Mouse (Mus musculus): ENCODE results near the gene Armh1. TPM values are rescaled to one million over a fixed set of nuclear protein-coding genes. Genes with fewer than 3 reads are reported as not detected.

Armh1 gene
- polyA plus RNA-seq, 1 experiment from 2014 or later = 0.46 TPM

DNA sequence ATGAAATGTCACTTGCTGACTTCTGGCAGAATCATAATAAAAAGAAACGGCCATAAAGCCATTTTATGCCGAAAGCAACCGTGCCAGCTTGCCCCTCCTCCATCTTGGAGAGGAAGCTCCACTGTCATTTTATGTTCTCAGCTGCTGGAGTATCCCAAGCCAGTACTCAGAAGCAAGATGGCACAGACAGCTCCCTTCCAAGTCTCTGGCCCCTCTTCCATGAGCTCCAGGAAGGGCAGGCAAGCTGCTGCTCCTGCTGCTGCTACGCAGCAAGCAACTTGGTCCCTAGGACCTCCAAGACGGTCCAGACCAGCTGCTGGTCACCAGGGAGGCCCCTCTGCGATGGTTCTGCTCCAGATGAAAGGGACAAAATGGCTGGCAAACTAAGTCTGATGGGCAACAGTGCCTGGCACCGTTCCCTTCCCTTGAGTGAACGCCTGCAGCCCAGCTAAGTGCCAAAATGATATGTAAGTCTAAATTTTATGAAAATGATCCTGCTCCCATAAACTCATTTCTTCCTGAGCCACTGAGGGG is 28.5 kb upstream of the Armh1 start:
- no peak overlapping the region for H3K9ac ChIP-seq
- WGBS = 90% methylated on average over 8 of the region's 8 CpGs

GRCm38 (mm10) chr4:117279253-117279642 is 27.3 kb upstream of the Armh1 start:
- Histone ChIP-seq H3K4me2 (no peak overlapping the region), H3K36me3 (peaks cover 29% of the 10 kb centered on the region), H3K4me1 (peaks cover 25% of the 10 kb centered on the region), H3K27me3 (replicated peaks) (no peaks in the 10 kb centered on the region), H3K27ac (no peak overlapping the region), H3K9me3 (no peaks in the 10 kb centered on the region), H3K4me3 (replicated peaks) (no peak overlapping the region), H3K9ac (no peak overlapping the region)
- 67% methylated on average over 2 of the region's 2 CpGs for WGBS
- no peak for ATAC-seq (ENCODE audit: insufficient read depth, low FRiP score, low read depth)

More for the DNA sequence above, 28.5 kb upstream of the Armh1 start:
- no peak overlapping the region for H3K27ac ChIP-seq
- no peaks in the 10 kb centered on the region for H3K27me3 ChIP-seq (replicated peaks)
- ATAC-seq (ENCODE audit: insufficient read depth, low FRiP score, low read depth) = no peak
- H3K4me3 ChIP-seq (replicated peaks) = no peak overlapping the region
- H3K4me2 ChIP-seq = no peak overlapping the region
- peaks cover 32% of the 10 kb centered on the region for H3K4me1 ChIP-seq
- H3K9me3 ChIP-seq = no peaks in the 10 kb centered on the region
- peaks cover 25% of the 10 kb centered on the region for H3K36me3 ChIP-seq

DNA sequence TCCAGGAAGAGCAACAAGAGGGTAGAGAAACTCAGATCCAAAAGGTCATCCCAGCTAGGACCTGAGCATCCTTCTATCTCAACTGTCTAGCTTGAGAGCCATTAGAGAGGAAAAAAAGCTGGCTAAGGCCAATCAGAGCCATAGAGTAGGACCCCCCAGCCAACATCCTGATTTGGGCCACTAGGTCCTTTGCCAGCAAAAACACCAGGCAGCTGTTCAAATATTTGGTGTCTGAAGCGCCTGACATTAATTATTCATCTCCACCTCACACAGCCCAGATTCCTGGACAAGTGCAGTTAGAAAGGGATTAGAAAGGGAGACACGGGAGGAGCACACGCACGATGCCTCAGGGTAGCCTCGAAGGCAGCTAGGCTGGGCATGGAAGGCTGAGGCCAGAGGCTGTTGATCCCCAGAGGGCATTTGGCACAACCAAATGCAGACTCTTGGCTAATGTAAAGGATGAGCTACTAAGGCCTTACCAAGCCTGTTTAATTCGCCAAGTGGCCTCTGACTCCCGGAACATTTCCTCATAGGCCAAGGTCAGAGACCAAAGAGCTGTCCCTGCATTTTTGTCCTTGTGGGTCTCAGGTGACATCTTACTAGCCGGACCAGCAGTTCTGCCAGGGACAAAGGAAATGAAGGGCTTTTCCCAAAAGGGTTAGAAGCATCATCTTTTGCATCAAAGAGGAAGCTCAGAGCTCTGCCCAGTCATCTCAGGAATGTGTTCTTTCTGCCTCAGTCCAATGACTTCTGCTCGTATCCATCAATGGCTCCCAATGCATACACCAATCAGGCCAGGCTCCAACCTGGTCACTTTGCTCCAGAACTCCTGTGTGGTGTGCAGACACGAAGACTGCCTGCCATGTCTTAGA is 26.7 kb upstream of the Armh1 start:
- H3K27ac ChIP-seq = no peak overlapping the region
- 60% methylated on average over 10 of the region's 10 CpGs for WGBS
- H3K4me1 ChIP-seq = peaks cover 19% of the 10 kb centered on the region
- H3K4me2 ChIP-seq = no peak overlapping the region
- no peak overlapping the region for H3K9ac ChIP-seq
- H3K27me3 ChIP-seq (replicated peaks) = no peaks in the 10 kb centered on the region
- H3K36me3 ChIP-seq = peaks cover 28% of the 10 kb centered on the region
- no peaks in the 10 kb centered on the region for H3K9me3 ChIP-seq
- no peak for ATAC-seq (ENCODE audit: insufficient read depth, low FRiP score, low read depth)
- no peak overlapping the region for H3K4me3 ChIP-seq (replicated peaks)

GRCm38 (mm10) chr4:117277687-117278086 is 25.8 kb upstream of the Armh1 start:
- H3K27me3 ChIP-seq (replicated peaks) = no peaks in the 10 kb centered on the region
- no peak for ATAC-seq (ENCODE audit: insufficient read depth, low FRiP score, low read depth)
- WGBS = 72% methylated on average over 7 of the region's 7 CpGs
- H3K9me3 ChIP-seq = no peaks in the 10 kb centered on the region
- H3K9ac ChIP-seq = no peak overlapping the region
- no peak overlapping the region for H3K4me2 ChIP-seq
- no peak overlapping the region for H3K27ac ChIP-seq
- peaks cover 17% of the 10 kb centered on the region for H3K4me1 ChIP-seq
- H3K36me3 ChIP-seq = peaks cover 32% of the 10 kb centered on the region
- H3K4me3 ChIP-seq (replicated peaks) = no peak overlapping the region

GRCm38 (mm10) chr4:117277021-117277420 is 25.1 kb upstream of the Armh1 start:
- H3K36me3 ChIP-seq = peaks cover 38% of the 10 kb centered on the region
- peaks cover 17% of the 10 kb centered on the region for H3K4me1 ChIP-seq
- H3K27me3 ChIP-seq (replicated peaks) = no peaks in the 10 kb centered on the region
- 55% methylated on average over 13 of the region's 13 CpGs for WGBS
- H3K4me3 ChIP-seq (replicated peaks) = no peak overlapping the region
- H3K4me2 ChIP-seq = no peak overlapping the region
- ATAC-seq (ENCODE audit: insufficient read depth, low FRiP score, low read depth) = no peak
- H3K27ac ChIP-seq = peak overlapping the region; percentile 51
- H3K9me3 ChIP-seq = no peaks in the 10 kb centered on the region
- H3K9ac ChIP-seq = no peak overlapping the region

DNA sequence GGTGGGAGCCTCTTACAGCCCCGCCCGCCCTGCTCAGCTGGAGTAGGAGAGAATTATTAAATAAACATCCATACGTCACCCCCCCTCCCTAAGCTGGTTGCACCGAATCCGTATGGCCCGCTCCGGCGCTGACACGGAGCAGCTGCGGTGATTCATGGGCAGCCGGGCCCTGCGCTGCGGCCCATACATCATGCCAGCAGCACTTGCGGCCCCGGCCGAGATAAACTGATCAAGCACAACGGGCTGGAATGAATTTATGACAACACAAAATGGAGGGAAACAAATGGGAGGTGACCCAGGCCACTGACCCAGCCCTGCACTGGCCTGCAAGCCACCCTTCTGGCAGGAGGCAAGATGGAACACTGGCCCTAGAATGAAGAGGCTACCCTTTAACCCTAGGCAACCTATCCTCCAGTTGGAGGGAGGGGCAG is 24.4 kb upstream of the Armh1 start:
- Histone ChIP-seq H3K4me1 (peaks cover 17% of the 10 kb centered on the region), H3K27ac (peak overlapping the region; percentile 51; the same call in 1 of the 2 replicates), H3K9ac (no peak overlapping the region), H3K27me3 (replicated peaks) (no peaks in the 10 kb centered on the region), H3K4me2 (no peak overlapping the region), H3K9me3 (no peaks in the 10 kb centered on the region), H3K36me3 (peaks cover 38% of the 10 kb centered on the region), H3K4me3 (replicated peaks) (no peak overlapping the region)
- no peak; the same call in 1 of the 2 replicates for ATAC-seq (ENCODE audit: insufficient read depth, low FRiP score, low read depth)
- 38% methylated on average over 17 of the region's 17 CpGs for WGBS

GRCm38 (mm10) chr4:117274720-117275119 is 22.8 kb upstream of the Armh1 start:
- no peak for ATAC-seq (ENCODE audit: insufficient read depth, low FRiP score, low read depth)
- Histone ChIP-seq H3K27ac (no peak overlapping the region), H3K9me3 (no peaks in the 10 kb centered on the region), H3K9ac (no peak overlapping the region), H3K36me3 (peaks cover 38% of the 10 kb centered on the region), H3K4me1 (peaks cover 17% of the 10 kb centered on the region), H3K27me3 (replicated peaks) (no peaks in the 10 kb centered on the region), H3K4me2 (no peak overlapping the region), H3K4me3 (replicated peaks) (no peak overlapping the region)
- 86% methylated on average over 4 of the region's 4 CpGs for WGBS

DNA sequence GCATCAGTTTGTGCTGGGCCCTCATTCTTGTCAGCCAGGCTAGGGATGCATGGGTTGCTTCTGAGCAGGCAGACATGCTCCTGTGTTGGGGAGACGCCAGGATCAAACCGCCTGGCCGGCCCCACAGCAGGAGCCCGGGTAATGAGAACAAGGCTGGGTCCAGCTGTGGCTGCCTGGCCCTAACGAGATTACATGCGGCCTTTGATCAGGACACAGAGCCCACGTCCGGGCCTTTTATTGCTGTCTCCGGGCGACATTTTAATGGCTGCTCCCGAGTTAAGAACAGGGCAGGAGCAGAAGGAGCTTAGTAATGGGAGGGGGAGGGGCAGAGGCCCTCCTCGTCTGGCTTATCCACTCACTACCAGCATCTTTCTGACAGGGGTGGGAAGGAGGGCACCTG is 20.5 kb upstream of the Armh1 start:
- no peak overlapping the region for H3K9ac ChIP-seq
- no peak overlapping the region for H3K4me3 ChIP-seq (replicated peaks)
- WGBS = 40% methylated on average over 12 of the region's 12 CpGs
- H3K36me3 ChIP-seq = peaks cover 43% of the 10 kb centered on the region
- ATAC-seq (ENCODE audit: insufficient read depth, low FRiP score, low read depth) = no peak; the same call in 1 of the 2 replicates
- H3K27me3 ChIP-seq (replicated peaks) = no peaks in the 10 kb centered on the region
- H3K4me2 ChIP-seq = no peak overlapping the region
- H3K9me3 ChIP-seq = no peaks in the 10 kb centered on the region
- H3K4me1 ChIP-seq = peaks cover 17% of the 10 kb centered on the region
- H3K27ac ChIP-seq = no peak overlapping the region

DNA sequence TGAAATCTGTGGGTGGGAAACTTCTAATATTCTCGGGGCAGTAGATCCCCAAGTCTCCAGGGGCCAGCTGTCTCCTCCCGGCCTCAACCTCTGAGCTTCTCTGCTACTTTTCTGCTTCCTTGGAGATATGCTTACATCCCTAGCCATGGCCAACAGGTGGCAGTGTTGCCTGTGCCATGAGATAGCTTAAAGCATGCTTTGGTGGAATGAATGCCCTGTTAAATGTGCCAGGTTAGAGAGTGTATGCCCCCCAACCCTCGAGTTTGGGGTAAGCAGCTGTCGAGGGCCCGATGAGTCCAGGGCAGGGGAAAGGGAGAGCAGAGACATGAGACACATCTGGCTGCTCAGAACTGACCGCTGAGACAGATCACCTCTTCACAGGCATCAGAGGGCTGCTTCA is 18.4 kb upstream of the Armh1 start:
- H3K4me1 ChIP-seq = no peaks in the 10 kb centered on the region
- no peaks in the 10 kb centered on the region for H3K27me3 ChIP-seq (replicated peaks)
- H3K27ac ChIP-seq = no peak overlapping the region
- peak; percentile 42; the same call in 1 of the 2 replicates for ATAC-seq (ENCODE audit: insufficient read depth, low FRiP score, low read depth)
- no peaks in the 10 kb centered on the region for H3K9me3 ChIP-seq
- H3K36me3 ChIP-seq = peaks cover 29% of the 10 kb centered on the region
- no peak overlapping the region for H3K9ac ChIP-seq
- H3K4me2 ChIP-seq = no peak overlapping the region
- WGBS = 10% methylated on average over 6 of the region's 6 CpGs
- H3K4me3 ChIP-seq (replicated peaks) = no peak overlapping the region

DNA sequence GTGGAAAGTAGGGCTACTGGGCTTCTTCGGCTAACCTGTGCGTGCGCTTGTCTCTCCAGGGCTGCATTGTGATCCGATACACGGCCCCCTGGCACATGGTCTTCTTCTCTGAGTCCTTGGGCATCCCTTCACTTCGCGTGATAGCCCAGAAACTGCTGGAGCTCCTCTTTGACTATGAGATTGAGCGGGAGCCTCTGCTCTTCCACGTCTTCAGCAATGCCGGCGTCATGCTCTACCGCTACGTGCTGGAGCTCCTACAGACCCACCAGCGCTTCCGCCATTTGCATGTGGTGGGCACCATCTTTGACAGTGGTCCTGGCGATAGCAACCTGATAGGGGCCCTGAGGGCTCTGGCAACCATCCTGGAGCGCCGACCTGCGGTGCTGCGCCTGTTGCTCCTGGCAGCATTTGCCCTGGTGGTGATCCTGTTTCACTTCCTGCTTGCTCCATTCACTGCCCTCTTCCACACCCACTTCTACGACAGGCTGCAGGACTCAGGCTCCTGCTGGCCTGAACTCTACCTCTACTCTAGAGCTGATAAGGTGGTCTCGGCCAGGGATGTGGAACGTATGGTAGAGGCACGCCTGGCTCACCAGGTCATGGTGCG is 16.0 kb upstream of the Armh1 start:
- no peak overlapping the region for H3K27ac ChIP-seq
- no peaks in the 10 kb centered on the region for H3K27me3 ChIP-seq (replicated peaks)
- H3K4me2 ChIP-seq = no peak overlapping the region
- 88% methylated on average over 25 of the region's 25 CpGs for WGBS
- no peak overlapping the region for H3K9ac ChIP-seq
- peaks cover 16% of the 10 kb centered on the region for H3K36me3 ChIP-seq
- H3K9me3 ChIP-seq = no peaks in the 10 kb centered on the region
- H3K4me3 ChIP-seq (replicated peaks) = no peak overlapping the region
- no peaks in the 10 kb centered on the region for H3K4me1 ChIP-seq
- ATAC-seq (ENCODE audit: insufficient read depth, low FRiP score, low read depth) = no peak

DNA sequence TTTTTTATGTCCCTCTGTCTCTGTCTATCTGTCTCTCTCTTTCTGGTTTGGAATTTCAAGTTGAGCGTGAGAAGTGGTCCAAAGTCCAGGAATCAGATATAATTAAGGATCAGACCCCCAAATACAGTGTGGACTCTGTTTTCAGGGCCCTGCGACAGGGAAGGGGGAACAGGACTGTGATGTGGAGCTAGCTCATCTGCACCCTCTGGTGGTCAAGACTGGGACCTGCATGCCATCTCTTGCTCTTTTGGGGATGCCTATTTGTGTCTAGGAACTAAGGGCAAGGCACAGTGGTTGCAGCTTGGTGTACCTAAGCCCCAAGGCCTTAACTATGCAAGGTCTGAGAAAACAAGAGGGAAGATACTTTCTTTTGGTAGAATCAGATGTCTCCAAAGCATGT is 15.4 kb upstream of the Armh1 start:
- H3K4me1 ChIP-seq = no peaks in the 10 kb centered on the region
- WGBS = 3% methylated on average over 2 of the region's 2 CpGs
- no peaks in the 10 kb centered on the region for H3K9me3 ChIP-seq
- H3K27me3 ChIP-seq (replicated peaks) = no peaks in the 10 kb centered on the region
- H3K27ac ChIP-seq = no peak overlapping the region
- H3K36me3 ChIP-seq = peaks cover 9% of the 10 kb centered on the region; the same call in 1 of the 2 replicates
- H3K4me2 ChIP-seq = no peak overlapping the region
- no peak for ATAC-seq (ENCODE audit: insufficient read depth, low FRiP score, low read depth)
- H3K4me3 ChIP-seq (replicated peaks) = no peak overlapping the region
- no peak overlapping the region for H3K9ac ChIP-seq

DNA sequence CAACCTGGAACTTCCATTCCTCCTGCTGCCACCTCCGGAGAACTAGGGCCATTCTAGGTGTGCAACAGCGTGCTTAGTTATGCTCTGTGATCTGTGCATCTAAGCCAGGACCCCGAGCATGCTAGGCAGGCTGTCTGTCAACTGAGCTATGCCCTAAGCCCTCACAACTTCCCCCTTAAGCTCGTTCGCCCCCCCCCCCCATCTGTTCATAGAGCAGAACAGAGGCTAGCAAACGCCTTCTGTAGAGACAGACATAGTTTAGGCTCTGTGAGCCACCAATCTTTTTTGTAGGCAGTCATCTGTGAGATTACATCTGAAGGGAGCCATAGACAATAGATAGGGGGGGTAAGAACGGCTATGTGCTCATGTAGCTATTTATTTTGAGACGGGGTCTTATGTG is 11.1 kb upstream of the Armh1 start:
- 71% methylated on average over 8 of the region's 8 CpGs for WGBS
- no peaks in the 10 kb centered on the region for H3K9me3 ChIP-seq
- H3K27ac ChIP-seq = no peak overlapping the region
- ATAC-seq (ENCODE audit: insufficient read depth, low FRiP score, low read depth) = no peak
- H3K4me1 ChIP-seq = no peaks in the 10 kb centered on the region
- H3K36me3 ChIP-seq = peaks cover 4% of the 10 kb centered on the region; the same call in 1 of the 2 replicates
- H3K4me3 ChIP-seq (replicated peaks) = no peak overlapping the region
- H3K9ac ChIP-seq = no peak overlapping the region
- no peak overlapping the region for H3K4me2 ChIP-seq
- no peaks in the 10 kb centered on the region for H3K27me3 ChIP-seq (replicated peaks)
